Mouse (Mus musculus) kidney, adult 18-20 months (tissue): ENCODE results near the gene Slc1a2.

ENCODE experiments used
- DNase-seq: peaks from one replicate; pipeline ENCODE4 v3.0.0; 2021

Gene Slc1a2

DNA sequence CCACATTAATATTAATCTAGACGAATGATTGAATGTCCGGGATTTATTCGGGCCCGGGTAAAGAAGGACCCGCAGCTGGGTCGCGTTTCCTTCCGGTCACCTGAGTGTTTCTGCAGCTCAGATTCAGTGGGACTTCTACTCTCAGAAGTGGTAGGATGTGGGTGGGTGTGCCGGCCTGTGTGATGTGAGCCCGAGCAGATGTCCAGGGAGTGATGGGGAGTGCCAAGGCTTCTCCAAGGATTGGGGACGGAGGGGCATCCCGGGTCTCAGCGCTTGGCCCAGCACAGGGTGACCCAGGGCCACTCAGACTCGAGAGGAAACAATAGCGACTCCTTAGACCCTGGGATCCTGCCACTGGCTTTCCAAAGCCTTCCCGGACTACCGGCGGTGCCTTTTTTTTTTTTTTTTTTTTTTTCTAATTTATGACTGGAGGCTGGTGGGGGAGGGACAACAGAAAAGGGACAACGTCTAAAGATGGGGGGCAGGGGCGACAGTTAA is at the start of gene Slc1a2:
Gene Slc1a2 (plus strand): TSS at position 497 of the 498 bp plus-strand sequence.
- no peak for DNase-seq

DNA sequence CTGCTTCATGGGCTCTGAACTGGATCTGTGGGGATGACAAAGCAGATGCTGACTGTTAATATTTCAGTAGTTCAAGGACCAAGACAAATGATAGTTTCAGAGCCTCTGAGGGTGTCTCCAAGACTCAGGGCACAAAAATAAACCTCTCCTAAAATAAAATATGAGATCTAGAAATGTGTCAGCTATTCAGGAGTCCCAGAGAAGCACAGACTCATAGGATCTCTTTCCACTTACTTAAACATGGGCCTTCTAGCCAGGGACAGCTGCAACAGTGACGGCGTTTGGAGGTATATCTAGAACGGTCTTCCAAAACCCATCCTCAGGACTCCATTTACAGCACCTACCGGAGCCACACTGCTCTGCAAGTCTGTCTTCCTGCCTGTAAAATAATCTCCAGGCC is 48.0 kb upstream of the Slc1a2 start:
- DNase-seq, result no peak

DNA sequence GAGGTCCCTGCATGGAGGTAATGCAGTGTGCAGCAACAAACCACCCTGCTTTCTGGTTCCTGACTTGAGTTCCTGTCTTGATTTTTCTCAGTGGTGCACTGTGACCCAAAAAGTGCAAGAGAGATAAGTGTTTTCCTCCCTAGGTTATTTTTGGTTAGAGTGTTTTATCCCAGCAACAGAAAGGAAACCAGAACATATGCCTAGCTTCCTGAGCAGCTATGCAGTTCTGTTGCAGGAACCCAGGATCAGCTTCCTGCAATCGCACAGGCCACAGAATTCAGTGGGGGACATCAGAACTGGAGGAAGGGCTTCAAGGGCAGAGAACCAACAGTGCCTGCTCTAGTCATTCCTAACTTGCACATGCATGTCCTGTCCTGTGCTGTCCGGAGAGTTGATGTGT is 41.8 kb upstream of the Slc1a2 start:
- no peak for DNase-seq

DNA sequence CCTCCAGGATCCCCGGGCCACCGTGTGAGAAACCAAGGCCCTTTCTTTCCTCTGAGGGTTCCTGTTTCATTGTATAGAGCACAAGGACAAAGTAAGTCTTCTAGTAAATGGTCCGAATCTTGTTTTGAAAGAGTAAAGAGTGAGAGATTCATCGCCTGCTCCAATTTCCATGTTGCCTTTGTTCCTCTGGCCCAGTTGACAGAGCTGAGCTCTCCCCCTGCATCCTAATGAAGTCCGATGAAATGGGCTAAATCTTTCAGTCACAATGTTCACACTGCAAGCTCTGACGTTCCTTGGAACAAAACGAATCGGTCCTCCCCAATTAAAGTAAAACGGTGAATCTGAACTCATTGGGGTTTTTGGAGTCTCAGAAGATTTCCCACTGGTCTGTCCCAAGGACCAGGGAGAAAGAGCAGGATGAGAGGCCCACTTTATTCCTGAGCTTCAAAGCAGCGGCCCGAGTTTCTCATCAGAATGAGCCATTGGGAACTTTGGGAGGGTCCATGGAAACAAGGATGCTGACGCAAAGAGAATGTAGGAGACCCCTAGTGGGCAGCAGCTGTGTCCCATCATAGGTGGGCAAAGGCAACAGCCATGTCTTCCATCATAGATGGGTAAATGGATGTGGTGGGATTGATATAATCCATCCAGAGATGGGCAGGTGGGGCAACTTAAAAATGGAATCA is 37.6 kb upstream of the Slc1a2 start:
- no peak for DNase-seq

DNA sequence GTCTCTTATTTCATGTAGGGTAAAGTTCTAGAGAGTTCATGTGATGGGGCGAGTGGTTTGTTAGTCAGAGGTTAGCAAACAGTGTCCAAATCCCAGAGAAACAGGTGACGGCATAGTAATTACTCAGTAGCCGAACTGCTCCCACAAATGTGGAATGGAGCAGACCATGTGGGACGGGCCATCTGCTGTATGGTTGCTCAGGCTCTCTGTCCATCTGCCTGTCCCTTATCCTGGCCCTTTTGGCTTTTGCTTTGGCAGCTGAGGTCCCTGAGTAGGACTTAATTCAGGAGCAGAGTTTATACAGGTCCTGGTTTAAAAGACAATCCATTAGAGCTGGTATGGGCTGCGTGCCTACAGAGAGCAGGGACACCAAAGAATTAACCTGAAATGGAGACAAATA is 36.3 kb upstream of the Slc1a2 start:
- no peak for DNase-seq

DNA sequence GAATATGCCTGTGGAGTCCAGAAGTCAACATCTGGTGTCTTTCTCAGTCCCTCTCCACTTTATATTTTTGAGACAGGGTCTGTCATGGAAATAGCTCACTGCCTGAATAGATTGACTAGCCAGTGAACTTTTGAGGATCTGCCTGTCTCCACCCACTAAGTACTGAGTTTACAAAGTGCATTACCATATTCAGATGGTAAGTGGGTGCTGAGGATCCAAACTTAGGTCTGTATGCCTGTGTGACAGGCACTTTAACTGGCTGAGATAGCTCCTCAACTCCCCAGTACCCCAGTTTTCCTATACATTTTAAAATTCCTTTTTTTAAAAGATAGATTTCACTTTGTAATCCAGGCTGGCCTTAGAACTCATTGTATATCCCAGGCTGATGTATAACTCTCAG is 35.5 kb upstream of the Slc1a2 start:
- DNase-seq, result no peak

DNA sequence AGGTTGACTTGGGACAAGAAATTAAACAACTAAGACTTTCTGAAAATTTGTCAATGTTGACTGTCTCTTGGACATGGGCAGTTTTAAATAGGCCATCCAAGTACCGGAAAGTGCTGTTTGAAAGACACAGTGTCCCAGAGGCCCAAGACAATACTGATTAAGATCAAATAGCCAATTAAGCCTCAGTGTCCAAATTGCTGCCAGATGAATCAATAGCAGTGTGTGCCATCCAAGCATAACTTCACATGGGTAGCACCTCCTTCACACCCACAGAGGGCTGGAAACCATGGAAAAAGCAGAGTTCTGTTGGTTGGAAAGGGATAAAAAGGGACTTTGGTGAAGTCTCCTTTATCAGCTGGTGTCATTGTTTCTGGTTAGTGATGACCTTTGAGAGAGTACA is 33.9 kb upstream of the Slc1a2 start:
- DNase-seq, result no peak

DNA sequence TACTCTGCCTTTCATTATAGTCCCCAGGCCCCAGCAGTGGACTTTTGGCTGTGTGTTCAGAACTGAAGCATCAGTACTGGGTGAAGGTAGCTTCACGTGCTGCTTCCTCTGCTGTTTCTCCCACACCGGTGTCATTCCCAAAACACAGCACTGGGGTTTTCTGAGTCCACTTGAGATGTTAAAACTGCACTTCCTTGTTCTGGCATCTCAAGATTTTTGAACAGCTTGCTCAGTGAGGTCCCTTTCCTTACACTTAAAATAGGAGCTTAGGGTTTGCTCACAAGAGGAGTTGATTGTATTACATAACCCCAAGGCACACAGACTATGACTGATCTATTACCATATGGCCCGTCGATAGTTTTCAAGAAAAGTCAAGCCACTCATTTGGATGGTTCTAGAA is 26.1 kb upstream of the Slc1a2 start:
- no peak for DNase-seq

DNA sequence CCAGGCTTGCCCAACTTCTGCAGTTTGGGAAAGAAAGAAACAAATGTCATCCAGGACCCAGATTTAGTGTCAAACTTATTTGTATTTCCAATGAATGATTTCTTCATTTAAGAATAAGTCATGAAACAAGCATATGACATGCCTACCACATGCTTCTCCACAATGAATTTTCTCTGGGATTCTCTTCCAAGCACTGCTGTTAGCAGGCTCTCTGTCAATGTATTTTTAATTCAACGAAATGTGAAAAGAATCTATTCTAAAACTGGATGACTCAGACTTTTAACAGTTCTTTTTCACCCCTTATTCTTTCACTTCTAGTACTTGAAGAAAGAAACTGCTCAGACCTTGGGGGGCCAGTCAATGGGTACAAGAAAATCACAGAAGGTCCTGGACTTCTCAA is 24.4 kb upstream of the Slc1a2 start:
- no peak for DNase-seq

DNA sequence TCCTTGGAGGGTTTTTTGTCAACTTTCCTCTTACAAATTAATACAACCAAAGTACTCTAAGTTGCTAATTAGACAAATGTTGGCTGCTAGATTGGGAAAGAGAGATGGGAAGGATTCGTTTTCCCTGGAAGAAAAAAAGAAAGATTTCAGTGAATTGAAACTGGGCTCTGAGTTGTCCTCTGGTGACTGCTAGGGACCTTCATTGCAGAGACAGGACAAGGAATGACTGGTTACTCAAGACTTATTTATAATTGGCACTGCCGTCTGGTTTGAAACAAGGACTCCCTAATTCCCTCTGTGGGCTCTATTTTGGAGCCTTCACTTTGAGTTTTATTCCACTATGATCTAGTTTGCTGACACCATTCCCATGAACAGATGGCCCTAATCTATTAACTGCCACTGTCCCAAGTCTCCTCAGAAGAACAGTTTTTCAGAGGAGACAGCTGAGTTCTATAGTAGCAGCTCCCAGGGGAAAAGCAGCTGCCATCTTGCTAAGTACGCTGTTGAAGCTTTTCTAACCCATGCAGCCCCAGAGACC is 22.9 kb upstream of the Slc1a2 start:
- DNase-seq, result no peak

DNA sequence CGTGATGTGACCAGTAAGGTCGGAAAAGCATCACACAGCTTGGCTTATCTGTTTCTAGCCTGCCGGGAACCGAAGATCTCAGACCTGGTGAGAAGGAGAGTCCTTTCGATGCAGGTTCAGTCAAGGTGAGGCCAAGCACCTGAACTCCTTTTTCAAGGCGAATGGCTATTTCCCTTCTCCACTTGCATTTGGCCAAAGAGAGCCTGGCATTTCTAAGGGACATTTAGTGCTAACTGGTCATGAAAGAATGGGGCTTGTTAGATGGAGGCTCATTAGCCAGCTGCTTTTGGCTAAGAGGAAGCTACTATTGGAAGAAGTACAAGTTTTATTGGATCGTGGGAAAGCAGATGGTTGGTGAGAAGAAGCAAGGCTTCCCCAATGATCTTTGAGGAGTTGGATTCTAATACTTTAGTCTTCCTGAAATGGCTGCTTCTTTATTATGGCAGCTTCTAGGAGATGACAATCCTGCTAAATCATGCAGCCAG is 22.3 kb upstream of the Slc1a2 start:
- no peak for DNase-seq

DNA sequence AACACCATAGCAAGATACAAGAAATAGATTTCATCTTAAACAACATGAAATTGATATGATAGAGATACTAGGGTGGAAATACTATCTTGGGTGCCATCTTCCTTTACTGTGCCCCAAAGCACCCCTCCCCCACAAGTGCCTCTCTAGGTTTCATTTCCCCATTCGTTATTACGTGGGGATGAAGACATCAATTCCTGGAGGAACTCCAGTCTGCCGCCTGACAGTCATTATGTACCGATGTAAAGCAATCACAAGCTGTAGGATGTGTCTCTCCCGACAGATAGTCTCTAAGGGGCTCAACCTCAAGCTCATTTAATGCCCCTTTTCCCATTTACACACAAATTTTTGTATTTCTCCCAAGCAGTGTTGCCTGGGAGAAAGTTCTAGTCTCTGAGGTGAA is 20.3 kb upstream of the Slc1a2 start:
- DNase-seq, result no peak

DNA sequence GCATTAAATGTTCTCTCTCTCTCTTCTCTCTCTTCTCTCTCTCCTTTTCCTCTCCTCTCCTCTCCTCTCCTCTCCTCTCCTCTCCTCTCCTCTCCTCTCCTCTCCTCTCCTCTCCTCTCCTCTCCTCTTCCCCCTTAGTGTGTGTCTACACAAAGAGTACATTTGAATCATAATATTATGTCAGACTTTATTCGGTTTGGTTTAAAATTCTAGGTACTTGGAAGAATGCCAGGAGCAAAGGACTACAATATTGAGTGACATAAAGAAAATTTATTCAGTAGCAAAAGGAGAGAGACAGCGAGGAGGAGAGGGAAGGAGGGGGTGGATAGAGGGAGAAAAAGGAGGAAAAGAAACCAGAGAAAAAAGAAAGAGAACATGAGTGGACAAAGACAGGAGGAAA is 19.8 kb upstream of the Slc1a2 start:
- DNase-seq, result no peak

DNA sequence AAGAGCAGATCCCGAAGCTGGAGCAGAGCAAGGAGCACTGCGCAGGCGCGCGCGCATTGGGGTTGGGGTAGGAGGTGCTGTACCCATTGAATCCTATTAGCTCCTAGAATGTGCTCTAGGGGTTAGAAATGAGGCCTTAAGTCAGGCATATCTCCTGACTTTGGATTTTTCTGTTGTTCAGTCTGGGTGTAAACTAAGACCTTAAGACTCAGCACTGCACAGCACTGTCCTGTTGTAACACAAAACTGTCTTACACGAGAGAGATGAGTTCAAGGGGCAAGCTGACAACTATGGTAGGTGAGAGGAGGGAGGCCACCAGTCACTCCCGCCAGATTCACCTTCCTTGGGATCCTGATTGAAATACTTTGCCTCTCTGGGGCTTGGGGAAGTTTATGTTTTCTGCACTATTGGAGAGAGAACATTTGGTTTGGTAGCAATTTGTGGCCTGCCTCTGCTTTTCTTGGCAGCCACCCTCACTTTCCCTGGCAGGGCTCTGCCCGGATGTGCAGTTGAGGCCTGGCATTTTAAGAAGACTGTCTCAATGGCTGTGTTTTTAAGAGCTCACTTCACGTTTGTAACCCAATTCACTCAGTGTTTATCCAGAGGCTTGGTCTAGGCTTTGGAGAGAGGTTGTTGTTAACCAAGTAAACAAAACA is 9.5 kb upstream of the Slc1a2 start:
- DNase-seq, result no peak

DNA sequence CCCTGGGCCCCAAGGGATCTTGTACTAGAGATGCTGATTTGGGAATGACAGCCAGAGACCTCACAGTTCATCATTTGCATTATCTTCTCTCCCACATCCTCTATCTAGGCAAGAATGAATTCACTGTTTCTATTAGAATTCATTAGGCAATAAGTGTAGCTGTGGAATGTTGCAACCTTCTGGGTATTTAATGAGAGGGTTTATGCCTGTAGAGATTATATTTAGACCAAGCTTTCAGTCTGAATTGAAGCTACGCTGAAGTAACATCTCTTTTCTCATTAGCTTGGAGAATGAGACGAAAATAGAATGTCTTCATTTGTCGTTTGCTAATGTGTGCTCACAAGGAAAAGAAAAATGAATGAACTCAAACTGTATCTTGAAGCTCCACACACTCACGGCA is 8.1 kb upstream of the Slc1a2 start:
- DNase-seq, result no peak

DNA sequence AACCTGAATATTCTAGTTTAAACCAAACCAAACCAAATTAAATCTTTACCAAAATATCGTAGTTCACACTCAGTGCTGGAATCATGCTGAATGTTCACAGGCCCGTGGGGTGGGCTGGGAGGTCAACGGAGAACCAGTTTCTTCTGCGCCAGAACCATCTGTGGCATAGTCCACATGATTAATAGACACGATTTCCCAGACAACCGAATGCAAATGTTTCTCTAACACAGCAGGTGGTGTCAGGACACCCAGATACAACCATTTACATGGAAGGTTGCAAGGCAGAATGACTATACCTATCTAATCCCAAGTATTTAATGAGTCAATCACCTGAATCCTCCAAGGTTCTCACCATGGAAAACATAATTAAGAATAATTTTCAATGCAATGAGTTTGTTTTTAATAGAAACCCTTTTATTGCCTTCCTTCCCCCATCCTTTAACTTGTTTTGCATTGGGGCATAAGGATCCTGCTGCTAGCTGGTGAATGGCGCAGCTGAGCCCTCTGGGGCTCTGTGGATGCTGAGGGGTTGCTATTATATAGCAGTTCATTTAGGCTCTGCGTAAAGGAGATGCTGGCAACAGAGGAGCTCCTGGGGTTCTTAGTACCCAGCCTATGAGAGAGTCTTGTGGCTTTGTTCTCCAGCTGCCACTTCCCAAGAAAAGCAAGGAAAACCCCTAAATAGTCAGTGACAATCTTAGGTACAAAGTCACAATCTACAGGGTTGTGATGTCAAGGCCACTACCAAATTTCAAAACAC is 2.3 kb upstream of the Slc1a2 start:
- DNase-seq, result no peak

DNA sequence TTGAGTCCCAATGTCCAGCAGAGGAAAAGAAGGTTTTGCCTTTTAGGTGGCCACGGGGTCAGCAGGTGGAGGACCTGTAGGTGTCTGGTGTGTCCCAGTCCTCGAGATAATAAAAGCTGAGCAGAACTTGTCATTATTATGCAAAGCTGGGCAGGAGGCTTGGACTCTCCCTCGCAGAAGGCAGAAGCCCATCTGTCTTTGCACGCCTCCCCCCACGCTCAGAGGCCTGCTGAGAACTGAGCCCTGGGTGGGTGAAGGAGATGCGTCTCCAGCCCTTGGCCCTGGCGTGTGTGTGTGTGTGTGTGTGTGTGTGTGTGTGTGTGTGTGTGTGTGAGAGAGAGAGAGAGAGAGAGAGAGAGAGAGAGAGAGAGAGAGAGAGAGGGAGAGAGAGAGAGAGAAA is 733 bp upstream of the Slc1a2 start:
- DNase-seq, result no peak

DNA sequence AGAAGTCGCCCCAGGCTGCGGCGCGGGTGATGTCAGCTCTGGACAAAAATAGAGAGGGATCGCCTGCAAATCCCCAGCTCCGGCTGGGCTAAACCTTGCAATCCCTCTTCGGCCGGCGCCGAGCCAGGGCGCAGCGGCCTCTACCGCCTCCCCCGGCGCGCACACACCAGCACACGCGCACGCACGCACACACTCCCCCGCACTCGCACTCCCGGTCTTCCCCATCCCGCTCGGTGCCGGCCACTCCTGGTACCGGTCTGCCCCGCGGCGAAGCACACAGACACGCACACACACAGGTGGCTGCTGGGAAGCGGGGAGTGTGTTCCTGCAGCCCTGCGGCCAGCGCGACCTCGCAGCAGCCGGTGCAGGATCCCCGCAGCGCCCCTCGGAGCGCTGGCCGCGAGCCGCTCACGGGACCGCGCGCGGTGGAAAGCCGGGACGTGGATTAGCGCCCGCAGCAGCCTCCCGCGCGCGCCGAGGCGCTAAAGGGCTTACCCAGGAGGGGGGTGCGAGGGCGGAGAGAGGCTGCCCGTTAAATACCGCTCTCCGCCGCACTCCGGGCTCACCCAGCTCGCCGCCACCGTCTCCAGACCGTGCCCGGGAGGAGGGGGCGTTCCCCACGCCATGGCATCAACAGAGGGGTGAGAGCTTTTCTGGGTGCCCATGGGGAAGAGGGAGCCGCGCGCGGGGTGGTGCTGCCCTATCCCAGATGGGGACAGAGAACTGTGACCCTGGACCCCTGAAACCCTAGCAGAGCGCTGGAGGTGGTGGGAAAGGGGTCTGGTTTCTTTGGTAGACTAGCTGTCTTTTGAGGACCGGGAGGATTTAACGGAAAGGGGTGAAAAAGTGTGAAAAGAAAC is 432 bp downstream of the Slc1a2 start:
- peak; percentile 10 for DNase-seq

DNA sequence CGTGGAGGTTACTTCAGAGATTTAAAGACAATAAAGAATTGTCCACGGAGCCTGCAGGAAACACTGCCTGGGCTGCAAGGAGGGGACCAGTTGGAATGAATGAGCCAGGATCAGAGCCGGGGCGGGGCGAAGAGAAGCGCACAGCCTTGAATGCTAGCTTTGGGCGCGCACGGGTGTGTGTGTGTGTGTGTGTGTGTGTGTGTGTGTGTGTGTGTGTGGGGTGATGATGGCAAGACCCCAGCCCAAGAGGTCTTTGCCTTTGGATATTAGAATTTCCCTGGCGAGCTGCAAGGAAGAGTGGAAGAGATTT is 1.0 kb downstream of the Slc1a2 start:
- DNase-seq, result no peak

DNA sequence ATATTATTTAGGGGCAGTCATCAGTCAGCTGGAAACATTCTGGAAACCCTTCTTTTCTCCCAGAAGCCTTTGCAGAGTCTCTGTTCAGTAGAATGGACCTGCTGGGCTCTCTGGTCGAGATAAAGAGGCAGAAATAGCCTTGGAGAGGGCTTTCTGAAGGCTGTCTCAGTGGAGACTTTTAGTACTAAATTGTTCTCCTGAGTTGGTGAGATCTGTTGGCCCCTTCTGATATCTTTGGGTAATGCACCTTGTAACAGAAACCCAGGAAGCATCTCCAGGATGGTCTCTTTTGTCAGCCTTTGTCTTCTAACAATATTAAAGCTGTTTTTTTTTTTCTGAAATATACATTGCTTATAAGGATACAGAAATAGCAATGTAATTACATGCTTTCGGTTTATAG is 2.6 kb downstream of the Slc1a2 start:
- DNase-seq, result no peak

DNA sequence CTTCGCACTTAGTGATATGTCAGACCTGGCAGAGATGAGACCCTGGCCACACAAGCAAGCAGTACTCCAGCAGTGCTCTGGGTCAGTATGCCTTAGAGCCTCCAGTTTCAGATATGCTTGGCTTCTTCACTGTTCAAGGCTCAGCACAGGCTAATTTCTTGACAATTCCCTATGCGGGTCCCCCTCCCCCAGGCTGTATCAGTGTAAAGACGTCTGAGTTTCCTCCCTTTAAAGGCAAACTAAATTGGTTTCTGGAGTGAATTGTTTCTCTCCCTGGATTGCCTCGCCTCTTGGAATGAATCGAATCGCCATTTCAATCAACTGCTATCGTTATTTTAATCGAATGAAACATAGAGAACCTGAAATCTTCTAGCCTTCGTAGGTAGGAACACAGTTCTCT is 4.5 kb downstream of the Slc1a2 start:
- no peak for DNase-seq

DNA sequence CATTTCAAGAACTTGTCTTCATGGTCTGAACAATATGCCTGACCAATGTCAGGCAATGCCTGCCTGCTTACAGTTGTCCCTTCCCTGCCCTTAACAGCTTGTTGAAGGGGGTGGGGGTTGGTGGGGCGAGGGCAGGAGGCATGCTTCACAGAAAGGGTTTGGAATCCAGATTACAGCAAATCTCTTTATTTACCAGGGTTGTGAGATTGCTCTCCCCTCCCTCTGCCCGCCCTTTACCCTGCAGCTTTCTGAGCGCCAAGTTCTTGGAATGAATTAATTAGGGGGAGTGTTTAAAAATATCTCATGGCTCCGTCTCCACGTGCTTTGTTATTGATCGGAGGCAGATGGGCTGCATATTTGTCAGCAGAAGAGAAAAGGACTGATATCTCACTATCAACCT is 4.9 kb downstream of the Slc1a2 start:
- DNase-seq, result no peak

DNA sequence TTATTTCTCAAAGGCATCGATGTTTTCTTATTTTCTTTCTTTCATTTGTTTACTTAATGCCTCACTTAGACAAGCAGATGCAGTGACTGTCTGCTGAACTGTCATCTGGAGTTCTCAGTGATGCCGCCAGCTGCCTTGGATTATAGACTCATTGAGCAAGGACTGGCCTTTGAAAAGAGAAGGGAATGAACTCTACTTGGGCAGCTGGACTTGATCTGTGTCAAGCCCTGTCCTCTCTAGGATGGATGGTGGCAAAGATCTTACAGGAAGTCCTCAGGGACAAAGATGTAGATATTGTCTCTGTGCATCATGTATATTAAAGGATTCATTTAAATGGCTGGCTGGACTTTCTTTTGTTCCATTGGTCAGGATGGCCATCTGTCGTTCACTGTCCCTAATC is 5.4 kb downstream of the Slc1a2 start:
- no peak for DNase-seq
